Mouse (Mus musculus): ENCODE data around the gene Golga2. TPM values are rescaled to one million over a fixed set of nuclear protein-coding genes. Genes with fewer than 3 reads are reported as not detected.

Gene Golga2
- total and polyA plus RNA-seq, 3 experiments, result 15.4 to 27.1 (median 23.0) TPM

DNA sequence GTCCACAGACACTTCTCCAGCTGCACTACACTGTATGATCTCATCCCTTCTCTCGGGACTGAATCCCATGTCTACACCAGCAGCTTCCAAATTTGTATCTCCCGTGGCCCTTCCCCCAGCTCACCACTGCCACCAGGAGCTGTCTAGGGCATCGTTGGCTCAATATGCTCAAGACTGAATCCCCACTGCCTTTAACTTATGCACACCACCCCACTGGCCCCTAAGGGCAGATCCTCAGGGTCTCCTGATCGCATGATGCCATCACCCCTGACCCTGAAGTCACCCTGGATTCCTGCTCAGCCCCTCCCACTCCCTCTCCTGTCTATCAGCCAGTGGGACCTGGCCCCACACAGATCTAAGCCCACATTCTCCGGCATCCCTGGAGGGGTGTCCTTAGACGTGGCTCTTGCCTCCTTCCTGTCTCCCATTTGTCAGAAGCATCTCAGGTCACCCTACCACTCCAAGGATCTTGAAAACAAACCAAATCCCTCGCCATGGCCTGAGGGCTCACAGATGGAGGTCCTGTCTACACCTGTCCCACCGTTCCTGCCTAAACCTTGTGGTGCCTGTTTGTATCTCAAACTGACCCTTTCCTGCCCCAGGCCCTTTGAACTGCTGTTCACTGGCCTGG is 62.6 kb downstream of the Golga2 start:
- in situ Hi-C loops (cut with MboI; ENCODE audit: low pct_ligation_motif_present, low pct_unique_long_range_greater_than_20kb, low sequenced_read_pairs), result no loop called here
- H3K4me2 ChIP-seq (ENCODE audit: insufficient read depth, low read depth, poor library complexity, severe bottlenecking), result no peak overlapping the region
- H3K4me1 ChIP-seq (ENCODE audit: control insufficient read depth in 1 of 2, insufficient read depth in 2 of 2), result peaks cover 5 to 23% of the 10 kb centered on the region in 2 experiments; a peak in 3 of 4 replicates
- H3K27ac ChIP-seq (ENCODE audit: insufficient read depth, low read depth), result no peak overlapping the region
- TF ChIP-seq NELFE (IDR thresholded peaks at IDR 0.05; ENCODE audit: low read depth, low read length) (no peak), CTCF (conservative IDR thresholded peaks at IDR 0.05 in 1 of 2, IDR thresholded peaks at IDR 0.05 in 1 of 2; ENCODE audit: low read depth in 2 of 2, low read length in 2 of 2) (no peak), JUND (conservative IDR thresholded peaks at IDR 0.05; ENCODE audit: low read depth, low read length) (no peak), MXI1 (IDR thresholded peaks at IDR 0.05; ENCODE audit: low read depth, low read length) (no peak)
- no peaks in the 10 kb centered on the region for H3K9me3 ChIP-seq (replicated peaks; ENCODE audit: low read length)
- no peaks in the 10 kb centered on the region for H3K36me3 ChIP-seq (replicated peaks in 1 of 2; ENCODE audit: control insufficient read depth in 1 of 2, insufficient read depth in 1 of 2, low read length in 1 of 2)
- H3K27me3 ChIP-seq (replicated peaks), result peaks cover 79% of the 10 kb centered on the region
- dilution Hi-C loops (cut with MboI; ENCODE audit: extremely low pct_ligation_motif_present, extremely low pct_unique_long_range_greater_than_20kb, low sequenced_read_pairs), result no loop called here
- no peaks in the 10 kb centered on the region for H3K79me2 ChIP-seq (replicated peaks; ENCODE audit: control insufficient read depth, extremely low read depth, insufficient read depth, poor library complexity, severe bottlenecking)
- H3K4me3 ChIP-seq (replicated peaks in 1 of 3; ENCODE audit: low read depth in 2 of 3, low read length in 2 of 3, poor library complexity in 1 of 3), result no peak overlapping the region
- DNase-seq (ENCODE audit: extremely low read depth), result no peak
- H3K9ac ChIP-seq (ENCODE audit: insufficient read depth, low read depth), result no peak overlapping the region

- peaks cover 75% of the 10 kb centered on the region for H3K27me3 ChIP-seq (replicated peaks)
- no peaks in the 10 kb centered on the region for H3K79me2 ChIP-seq (replicated peaks; ENCODE audit: control insufficient read depth, extremely low read depth, insufficient read depth, poor library complexity, severe bottlenecking)
- H3K4me2 ChIP-seq (ENCODE audit: insufficient read depth, low read depth, poor library complexity, severe bottlenecking), result no peak overlapping the region
- dilution Hi-C loops (cut with MboI; ENCODE audit: extremely low pct_ligation_motif_present, extremely low pct_unique_long_range_greater_than_20kb, low sequenced_read_pairs), result no loop called here
- H3K9me3 ChIP-seq (replicated peaks; ENCODE audit: low read length), result no peaks in the 10 kb centered on the region
- in situ Hi-C loops (cut with MboI; ENCODE audit: low pct_ligation_motif_present, low pct_unique_long_range_greater_than_20kb, low sequenced_read_pairs), result no loop called here
- no peaks in the 10 kb centered on the region for H3K36me3 ChIP-seq (replicated peaks in 1 of 2; ENCODE audit: control insufficient read depth in 1 of 2, insufficient read depth in 1 of 2, low read length in 1 of 2)
- peaks cover 5 to 23% of the 10 kb centered on the region in 2 experiments; a peak in 3 of 4 replicates for H3K4me1 ChIP-seq (ENCODE audit: control insufficient read depth in 1 of 2, insufficient read depth in 2 of 2)
- H3K9ac ChIP-seq (ENCODE audit: insufficient read depth, low read depth), result no peak overlapping the region
- DNase-seq (ENCODE audit: extremely low read depth), result no peak
- H3K27ac ChIP-seq (ENCODE audit: insufficient read depth, low read depth), result no peak overlapping the region
- no peak for TF ChIP-seq NELFE (IDR thresholded peaks at IDR 0.05; ENCODE audit: low read depth, low read length)
- no peak overlapping the region for H3K4me3 ChIP-seq (replicated peaks in 1 of 3; ENCODE audit: low read depth in 2 of 3, low read length in 2 of 3, poor library complexity in 1 of 3)
Observed at GRCm38 (mm10) chr2:32350471-32351051, 63.4 kb downstream of the Golga2 start.

DNA sequence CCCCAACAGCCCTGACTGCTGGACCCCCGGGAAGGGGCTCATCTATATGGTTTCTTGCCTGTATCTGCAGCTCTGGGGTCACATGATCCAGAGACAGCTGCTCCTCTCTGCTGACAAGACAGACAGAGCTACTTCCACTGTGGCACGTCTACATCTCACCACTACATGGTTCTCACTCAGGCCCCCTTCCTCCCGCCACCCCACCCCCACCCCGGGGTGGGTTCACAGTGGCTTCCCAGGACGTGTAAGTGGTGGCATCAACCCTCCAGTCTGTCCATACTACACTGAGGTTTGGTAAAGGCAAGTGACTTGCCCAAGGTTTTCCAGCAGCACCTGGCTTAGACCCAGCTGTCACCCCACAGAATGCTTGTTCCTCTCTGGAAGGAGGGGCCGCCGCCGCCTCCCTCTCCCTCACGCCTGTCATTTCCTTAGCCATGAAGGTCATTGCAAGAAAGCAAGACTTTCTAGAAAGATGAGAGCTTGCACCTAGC is 64.3 kb downstream of the Golga2 start:
- dilution Hi-C loops (cut with MboI; ENCODE audit: extremely low pct_ligation_motif_present, extremely low pct_unique_long_range_greater_than_20kb, low sequenced_read_pairs) (no loop called here), in situ Hi-C loops (cut with MboI; ENCODE audit: low pct_ligation_motif_present, low pct_unique_long_range_greater_than_20kb, low sequenced_read_pairs) (no loop called here)
- H3K4me2 ChIP-seq (ENCODE audit: insufficient read depth, low read depth, poor library complexity, severe bottlenecking), result no peak overlapping the region

More for the DNA sequence above, 64.3 kb downstream of the Golga2 start:
- Histone ChIP-seq H3K79me2 (replicated peaks; ENCODE audit: control insufficient read depth, extremely low read depth, insufficient read depth, poor library complexity, severe bottlenecking) (no peaks in the 10 kb centered on the region), H3K4me1 (ENCODE audit: control insufficient read depth in 1 of 2, insufficient read depth in 2 of 2) (peaks cover 7 to 23% of the 10 kb centered on the region in 2 experiments), H3K9me3 (replicated peaks; ENCODE audit: low read length) (no peaks in the 10 kb centered on the region), H3K36me3 (replicated peaks in 1 of 2; ENCODE audit: control insufficient read depth in 1 of 2, insufficient read depth in 1 of 2, low read length in 1 of 2) (no peaks in the 10 kb centered on the region), H3K4me3 (replicated peaks in 1 of 3; ENCODE audit: low read depth in 2 of 3, low read length in 2 of 3, poor library complexity in 1 of 3) (no peak overlapping the region), H3K27me3 (replicated peaks) (peaks cover 77% of the 10 kb centered on the region), H3K9ac (ENCODE audit: insufficient read depth, low read depth) (no peak overlapping the region), H3K27ac (ENCODE audit: insufficient read depth, low read depth) (no peak overlapping the region)
- DNase-seq (ENCODE audit: extremely low read depth), result no peak
- TF ChIP-seq CHD1 (IDR thresholded peaks at IDR 0.05; ENCODE audit: low read depth, low read length) (no peak), ZMIZ1 (IDR thresholded peaks at IDR 0.05; ENCODE audit: low read depth, low read length) (no peak), MYC (IDR thresholded peaks at IDR 0.05; ENCODE audit: low read depth, low read length) (no peak), CTCF (conservative IDR thresholded peaks at IDR 0.05 in 1 of 2, IDR thresholded peaks at IDR 0.05 in 1 of 2; ENCODE audit: low read depth in 2 of 2, low read length in 2 of 2) (no peak)
